Mouse (Mus musculus) hindbrain, embryonic 16.5 days (tissue): ENCODE data around the gene Slc6a18. TPM values are rescaled to one million over a fixed set of nuclear protein-coding genes. Genes with fewer than 3 reads are reported as not detected.
A peak's percentile ranks its signal among the peaks of the same experiment; 100 is the strongest.

Source experiments
- ATAC-seq: fragments of 200-750 bp; cut with Nextera tagmentation; 2 replicates; pipeline ENCODE4 v1.8.0; 2017; ENCODE audit warnings: moderate TSS enrichment, moderate library complexity
- H3K27ac ChIP-seq: fragments of 300-500 bp; sonication (generic); 2 replicates; pipeline ENCODE4 v1.5.1; 2014; ENCODE audit warnings: low read depth, mild to moderate bottlenecking, control low read depth, low read length, moderate library complexity
- H3K27me3 ChIP-seq: fragments of 300-500 bp; sonication (generic); replicated peaks from 2 replicates; pipeline ENCODE4 v1.6.1; 2014; ENCODE audit warnings: low read length; ENCODE audit not compliant: control insufficient read depth, insufficient read depth
- H3K36me3 ChIP-seq: fragments of 300-500 bp; sonication (generic); 2 replicates; pipeline ENCODE4 v1.6.1; 2014; ENCODE audit warnings: mild to moderate bottlenecking, low read length, moderate library complexity, mixed read lengths; ENCODE audit not compliant: control insufficient read depth, insufficient read depth
- H3K4me1 ChIP-seq: fragments of 300-500 bp; sonication (generic); 2 replicates; pipeline ENCODE4 v1.6.1; 2014; ENCODE audit warnings: low read depth, low read length; ENCODE audit not compliant: control insufficient read depth, insufficient read depth
- H3K4me2 ChIP-seq: fragments of 300-500 bp; sonication (generic); 2 replicates; pipeline ENCODE4 v1.6.1; 2014; ENCODE audit warnings: mild to moderate bottlenecking, low read length, control low read depth, moderate library complexity
- H3K4me3 ChIP-seq: fragments of 300-500 bp; sonication (generic); 2 replicates; pipeline ENCODE4 v1.5.1; 2014; ENCODE audit warnings: mild to moderate bottlenecking, low read length, control low read depth, moderate library complexity
- H3K9ac ChIP-seq: fragments of 300-500 bp; sonication (generic); 2 replicates; pipeline ENCODE4 v1.6.1; 2014; ENCODE audit warnings: low read depth, mild to moderate bottlenecking, control low read depth, low read length, moderate library complexity
- H3K9me3 ChIP-seq: fragments of 300-500 bp; sonication (generic); 2 replicates; pipeline ENCODE4 v1.6.1; 2014; ENCODE audit warnings: mild to moderate bottlenecking, low read length, moderate library complexity; ENCODE audit not compliant: control insufficient read depth
- WGBS: fragments of 180-500 bp; shearing (Covaris S2); extraction: QIAGEN DNeasy Blood & Tissue Kit; methylation state at CpG from one replicate; pipeline ENCODE4 v1.1.7; 2014; 5-methylcytosine and 5-hydroxymethylcytosine counted together
- polyA plus RNA-seq: library from polyadenylated mRNA; unstranded; fragments of >200 nt; fragmentation: Nextera tagmentation; extraction: Ambion mirVana; gene quantifications from 2 replicates; pipeline ENCODE4 v1.2.1, GENCODE M21; 2015

Slc6a18 gene
- polyA plus RNA-seq, 1 experiment from 2014 or later, result not detected

- no peaks in the 10 kb centered on the region for H3K9me3 ChIP-seq
- peak overlapping the region; percentile 34 for H3K4me2 ChIP-seq
- H3K27me3 ChIP-seq, result no peaks in the 10 kb centered on the region
- no peaks in the 10 kb centered on the region; the same call in 1 of the 2 replicates for H3K36me3 ChIP-seq
- ATAC-seq, result no peak
- no peak overlapping the region; the same call in 1 of the 2 replicates for H3K27ac ChIP-seq
- WGBS, result 67% methylated on average over 11 of the region's 11 CpGs
- no peak overlapping the region for H3K9ac ChIP-seq
- H3K4me1 ChIP-seq, result peaks cover 26% of the 10 kb centered on the region
- no peak overlapping the region for H3K4me3 ChIP-seq
These were observed 49.2 kb downstream of the Slc6a18 start for GRCm38 (mm10) chr13:73628586-73629113.

DNA sequence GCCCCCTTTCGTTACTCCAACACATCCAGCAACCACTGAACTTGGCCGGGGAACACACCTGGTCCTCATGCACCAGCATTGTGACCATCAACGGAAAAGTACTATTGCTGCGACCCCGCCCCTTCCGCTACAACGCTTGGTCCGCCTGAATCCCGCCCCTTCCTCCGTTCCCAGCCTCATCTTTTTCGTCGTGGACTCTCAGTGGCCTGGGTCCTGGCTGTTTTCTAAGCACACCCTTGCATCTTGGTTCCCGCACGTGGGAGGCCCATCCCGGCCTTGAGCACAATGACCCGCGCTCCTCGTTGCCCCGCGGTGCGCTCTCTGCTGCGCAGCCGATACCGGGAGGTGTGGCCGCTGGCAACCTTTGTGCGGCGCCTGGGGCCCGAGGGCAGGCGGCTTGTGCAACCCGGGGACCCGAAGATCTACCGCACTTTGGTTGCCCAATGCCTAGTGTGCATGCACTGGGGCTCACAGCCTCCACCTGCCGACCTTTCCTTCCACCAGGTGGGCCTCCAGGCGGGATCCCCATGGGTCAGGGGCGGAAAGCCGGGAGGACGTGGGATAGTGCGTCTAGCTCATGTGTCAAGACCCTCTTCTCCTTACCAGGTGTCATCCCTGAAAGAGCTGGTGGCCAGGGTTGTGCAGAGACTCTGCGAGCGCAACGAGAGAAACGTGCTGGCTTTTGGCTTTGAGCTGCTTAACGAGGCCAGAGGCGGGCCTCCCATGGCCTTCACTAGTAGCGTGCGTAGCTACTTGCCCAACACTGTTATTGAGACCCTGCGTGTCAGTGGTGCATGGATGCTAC lies 50.9 kb downstream of the Slc6a18 start, which contains the start of gene Tert:
Tert (plus strand) TSS at position 167 of the 805 bp plus-strand sequence.
- H3K27ac ChIP-seq, result 0 out of 2 replicates have a peak within 1 kb of the TSS, but pooled peaks have one; percentile 3
- no peaks in the 10 kb centered on the region for H3K36me3 ChIP-seq
- peak within 1 kb of the TSS; percentile 98 for H3K4me2 ChIP-seq
- H3K27me3 ChIP-seq, result no peaks in the 10 kb centered on the region
- peaks cover 26% of the 10 kb centered on the region for H3K4me1 ChIP-seq
- H3K9me3 ChIP-seq, result no peaks in the 10 kb centered on the region
- ATAC-seq, result peak; percentile 89
- H3K9ac ChIP-seq, result peak within 1 kb of the TSS; percentile 78
- peak within 1 kb of the TSS; percentile 57 for H3K4me3 ChIP-seq
- 9% methylated on average over 47 of the region's 47 CpGs for WGBS

DNA sequence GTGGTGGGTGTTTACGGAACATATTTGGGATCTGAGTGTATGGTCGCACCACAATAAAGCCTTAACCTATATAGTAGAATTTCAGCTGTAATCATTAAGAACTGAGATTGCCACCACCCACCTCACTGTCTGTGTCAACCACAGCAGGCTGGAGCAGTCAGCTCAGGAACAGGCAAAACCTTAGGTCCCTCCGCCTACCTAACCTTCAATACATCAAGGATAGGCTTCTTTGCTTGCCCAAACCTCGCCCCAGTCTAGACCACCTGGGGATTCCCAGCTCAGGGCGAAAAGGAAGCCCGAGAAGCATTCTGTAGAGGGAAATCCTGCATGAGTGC lies 51.4 kb downstream of the Slc6a18 start:
- H3K9ac ChIP-seq, result peak overlapping the region; percentile 78
- no peak for ATAC-seq
- WGBS, result 45% methylated on average over 6 of the region's 6 CpGs
- no peaks in the 10 kb centered on the region for H3K36me3 ChIP-seq
- 0 out of 2 replicates have a peak overlapping the region, but pooled peaks have one; percentile 3 for H3K27ac ChIP-seq
- H3K4me2 ChIP-seq, result peak overlapping the region; percentile 98
- no peaks in the 10 kb centered on the region for H3K9me3 ChIP-seq
- H3K4me1 ChIP-seq, result peaks cover 26% of the 10 kb centered on the region
- peak overlapping the region; percentile 57 for H3K4me3 ChIP-seq
- no peaks in the 10 kb centered on the region for H3K27me3 ChIP-seq

DNA sequence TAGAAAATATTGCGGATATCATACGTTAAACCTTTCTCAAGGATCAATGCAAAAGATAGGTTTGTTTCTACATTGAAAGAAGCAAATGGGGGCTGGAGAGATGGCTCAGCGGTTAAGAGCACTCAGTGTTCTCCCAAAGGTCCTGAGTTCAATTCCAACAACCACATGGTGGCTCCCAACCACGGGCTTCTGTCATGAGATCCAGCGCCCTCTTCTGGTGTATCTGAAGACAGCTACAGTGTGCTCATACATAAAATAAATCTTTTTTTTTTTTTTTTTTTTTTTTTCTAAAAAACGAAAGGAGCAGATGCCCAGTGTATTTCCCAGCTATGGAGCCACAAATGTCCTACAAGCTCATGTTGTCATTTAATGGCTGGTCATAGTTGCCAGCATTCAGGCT lies 57.2 kb downstream of the Slc6a18 start:
- ATAC-seq, result no peak
- peaks cover 37% of the 10 kb centered on the region for H3K36me3 ChIP-seq
- no peaks in the 10 kb centered on the region for H3K4me1 ChIP-seq
- H3K9ac ChIP-seq, result no peak overlapping the region
- H3K4me3 ChIP-seq, result no peak overlapping the region
- no peak overlapping the region for H3K4me2 ChIP-seq
- no peaks in the 10 kb centered on the region for H3K27me3 ChIP-seq
- no peak overlapping the region for H3K27ac ChIP-seq
- WGBS, result 71% methylated on average over 6 of the region's 6 CpGs
- H3K9me3 ChIP-seq, result no peaks in the 10 kb centered on the region

DNA sequence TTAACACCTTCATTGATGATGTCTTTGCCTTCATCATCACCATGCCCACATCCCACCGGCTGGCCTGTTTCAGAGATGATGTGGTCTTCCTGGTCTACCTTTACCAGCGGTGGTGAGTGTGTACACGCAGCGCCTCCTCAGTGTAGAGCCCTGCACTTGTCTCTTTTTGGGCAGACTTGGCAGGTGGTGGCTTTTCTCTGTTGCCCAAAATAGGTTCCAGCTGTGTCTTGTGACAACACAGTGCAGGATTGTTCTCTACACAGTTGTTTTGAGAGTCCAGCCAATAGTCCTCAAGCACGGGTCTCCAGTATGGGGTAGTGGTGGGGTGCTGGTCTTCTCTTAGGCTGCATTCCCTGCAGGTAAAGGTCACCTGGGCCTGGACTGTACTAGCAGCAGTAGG lies 59.4 kb downstream of the Slc6a18 start:
- no peak overlapping the region for H3K4me3 ChIP-seq
- H3K9me3 ChIP-seq, result no peaks in the 10 kb centered on the region
- H3K36me3 ChIP-seq, result peaks cover 54% of the 10 kb centered on the region
- H3K9ac ChIP-seq, result no peak overlapping the region
- no peaks in the 10 kb centered on the region for H3K27me3 ChIP-seq
- no peak overlapping the region for H3K4me2 ChIP-seq
- H3K4me1 ChIP-seq, result no peaks in the 10 kb centered on the region
- WGBS, result 94% methylated on average over 5 of the region's 5 CpGs
- no peak overlapping the region for H3K27ac ChIP-seq
- no peak for ATAC-seq

Other genes with a start within 250 kb of the Slc6a18 start
- 71.6 and 72.9 TPM in 2 replicates for gene Lpcat1, start 210.8 kb downstream of the Slc6a18 start, polyA plus RNA-seq
- 0.49 and 0.56 TPM in 2 replicates for gene Slc6a3, start 141.3 kb downstream of the Slc6a18 start, polyA plus RNA-seq
- 133 and 138 TPM in 2 replicates for gene Clptm1l, start 74.0 kb downstream of the Slc6a18 start, polyA plus RNA-seq
- 5.6 and 6.1 TPM in 2 replicates for gene Tert, start 51.1 kb downstream of the Slc6a18 start, polyA plus RNA-seq
- 0.21 and 0.50 TPM in 2 replicates for gene Slc6a19, start 26.8 kb upstream of the Slc6a18 start, polyA plus RNA-seq
- 7.7 and 10.2 TPM in 2 replicates for gene Slc12a7, start 55.1 kb upstream of the Slc6a18 start, polyA plus RNA-seq
- 16.9 and 18.2 TPM in 2 replicates for gene Nkd2, start 169.6 kb upstream of the Slc6a18 start, polyA plus RNA-seq